Mouse (Mus musculus) ES-Bruce4 (cell line): ENCODE results near the gene Mamdc2.

Experiments
- CTCF ChIP-seq: IDR thresholded peaks from one replicate; pipeline ENCODE4 v1.8.1; 2011; ENCODE audit warnings: low read depth, low read length
- EP300 ChIP-seq: IDR thresholded peaks from 2 replicates; pipeline ENCODE4 v1.6.1; 2011; ENCODE audit warnings: low read depth, low read length; ENCODE audit not compliant: insufficient read depth
- POLR2A ChIP-seq: IDR thresholded peaks from one replicate; pipeline ENCODE4 v1.8.1; 2011; ENCODE audit warnings: low read length; ENCODE audit not compliant: insufficient read depth

- TF ChIP-seq CTCF = no peak
- no peak for TF ChIP-seq POLR2A
- TF ChIP-seq EP300 = no peak
Observed at GRCm38 (mm10) chr19:23256771-23257170, 191.5 kb downstream of the Mamdc2 start.
